Mouse (Mus musculus) gonadal fat pad, adult 2 months (tissue): ENCODE measurements at regions not wholly inside any gene's neighbourhood (a gene's known extent, or its start where the extent isn't known, plus 50 kb on each side); places are given as distances from the start of the nearest gene placed in this dataset.

ENCODE experiments used
- DNase-seq: peaks from one replicate; pipeline ENCODE4 v3.0.0-alpha.2; 2012; ENCODE audit warnings: low read depth

DNA sequence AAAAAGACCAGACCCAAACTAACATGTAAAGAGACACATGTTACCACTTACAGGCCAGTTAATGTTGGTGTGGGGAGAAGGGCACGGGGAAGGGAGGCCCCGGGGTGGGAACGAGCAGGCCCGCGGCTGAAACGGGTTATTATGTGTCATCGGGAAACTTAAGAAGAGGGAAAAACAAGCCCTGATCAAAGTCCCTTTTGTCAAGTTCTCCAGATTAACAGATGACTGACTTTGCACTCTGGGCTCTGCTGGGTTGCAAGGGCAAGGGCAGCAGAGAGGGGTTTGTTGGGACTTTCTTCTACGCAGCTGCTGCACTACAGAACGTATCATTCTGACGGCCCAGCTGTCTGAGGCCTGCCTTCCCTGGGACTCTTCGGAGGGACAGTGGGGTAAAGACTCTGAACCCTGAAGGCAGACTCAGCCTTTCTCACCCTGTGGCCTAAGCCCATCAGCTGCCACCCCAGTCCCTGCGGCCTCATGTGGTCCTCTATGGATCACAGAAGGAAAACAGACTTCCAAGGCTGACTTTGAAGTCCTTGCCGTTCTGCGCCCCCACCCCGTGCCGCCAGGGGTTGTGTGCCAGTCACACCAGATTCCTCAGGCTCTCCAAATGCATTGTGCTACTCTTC lies 240.7 kb downstream of the Rplp1 start:
- no peak for DNase-seq

GRCm38 (mm10) chr9:61670986-61671385 lies 243.4 kb downstream of the Rplp1 start:
- DNase-seq = no peak

DNA sequence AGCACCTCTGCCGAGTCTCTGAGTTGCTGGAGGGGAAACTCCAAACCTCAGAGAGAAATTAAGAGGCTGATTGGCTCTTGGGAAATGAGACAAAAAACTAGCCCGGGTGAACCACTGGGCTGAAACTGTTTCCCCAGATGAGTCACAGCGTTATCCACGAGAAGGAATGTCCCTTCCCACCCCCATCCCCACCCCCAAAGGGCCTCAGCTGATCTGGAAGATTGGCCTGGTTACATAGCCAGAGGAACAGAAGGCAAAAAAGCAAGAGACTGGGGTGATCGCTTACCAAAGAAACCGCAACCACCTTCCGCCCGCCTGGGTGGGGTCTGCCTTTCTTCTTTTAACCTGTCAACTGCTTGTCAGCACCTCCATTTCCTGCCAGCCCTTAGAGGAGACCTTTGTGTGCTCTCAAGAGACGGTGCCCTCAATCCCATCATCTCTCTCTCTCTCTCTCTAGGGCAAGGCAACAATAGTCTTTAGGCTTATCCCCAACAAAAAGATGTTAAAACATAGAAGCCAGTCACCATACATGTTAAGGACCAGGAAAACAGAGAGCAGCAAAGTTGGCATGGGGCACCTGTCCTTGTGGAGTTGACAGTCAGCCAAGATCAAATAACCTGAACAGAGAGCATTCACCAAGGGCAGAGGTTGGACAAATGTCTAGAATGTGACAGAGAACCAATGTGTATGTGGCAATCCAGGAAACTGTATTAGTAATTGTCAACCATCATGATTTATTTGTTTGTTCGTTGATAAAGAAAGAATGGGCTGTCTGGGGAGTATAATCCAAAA lies 244.4 kb downstream of the Rplp1 start:
- DNase-seq = no peak

GRCm38 (mm10) chr9:61668723-61669122 lies 245.6 kb downstream of the Rplp1 start:
- DNase-seq = no peak

GRCm38 (mm10) chr9:61668157-61668697 lies 246.1 kb downstream of the Rplp1 start:
- no peak for DNase-seq

DNA sequence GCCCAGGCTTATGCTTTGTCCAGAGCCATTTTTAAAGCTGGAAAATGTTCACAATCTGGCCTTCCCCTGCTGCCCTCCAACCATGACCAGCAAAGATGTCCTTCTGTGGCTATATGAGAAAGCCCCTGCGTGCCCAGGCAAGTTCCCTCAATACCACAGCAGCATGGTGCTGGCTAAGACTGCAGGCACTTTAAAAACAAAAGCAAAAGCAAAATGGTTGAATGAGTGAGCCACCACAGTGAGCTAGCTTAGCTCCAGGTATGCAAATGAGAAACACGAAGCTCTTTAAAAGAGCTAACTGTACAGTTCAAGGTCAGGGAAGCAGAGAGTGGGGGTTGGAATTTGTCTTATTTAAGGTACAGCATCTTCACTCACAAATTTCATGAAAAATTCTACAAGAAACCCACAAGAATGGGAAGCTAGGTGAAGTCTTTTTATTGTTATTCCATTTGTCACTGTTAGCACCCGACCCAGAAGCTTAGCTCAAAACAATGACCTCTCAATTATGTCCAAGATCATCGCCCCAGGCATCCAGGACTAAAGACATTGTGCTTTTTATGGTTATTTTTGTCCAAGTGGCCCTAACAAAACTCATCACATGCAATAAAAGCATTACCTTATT lies 246.8 kb downstream of the Rplp1 start:
- DNase-seq = no peak

DNA sequence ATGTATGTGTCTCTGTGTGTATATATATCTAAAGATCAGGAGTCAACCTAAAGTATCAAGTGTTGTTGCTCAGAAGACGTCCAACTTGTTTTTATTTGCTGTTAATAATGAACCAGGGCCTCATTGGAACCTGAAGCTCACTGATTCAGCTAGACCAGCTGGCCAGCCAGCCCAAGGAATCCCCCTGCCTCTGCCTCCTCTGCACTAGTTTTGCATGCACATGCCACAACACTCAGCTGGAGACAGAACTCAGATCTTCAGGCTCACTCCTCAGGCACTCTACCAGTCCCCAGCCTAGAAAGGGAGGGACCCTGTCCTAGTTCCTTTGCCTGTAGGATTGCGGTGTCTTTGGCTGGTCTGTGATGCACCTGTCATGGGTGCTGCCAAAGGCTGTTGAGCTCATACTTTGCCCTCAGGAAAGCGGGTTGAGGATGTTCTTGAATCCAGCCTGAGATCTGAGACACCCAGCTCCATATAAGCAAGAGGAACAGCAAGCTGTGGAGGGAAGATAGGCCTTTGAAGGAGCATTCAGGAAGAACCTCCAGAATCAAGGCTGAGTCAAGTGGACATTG lies 247.5 kb downstream of the Rplp1 start:
- no peak for DNase-seq

DNA sequence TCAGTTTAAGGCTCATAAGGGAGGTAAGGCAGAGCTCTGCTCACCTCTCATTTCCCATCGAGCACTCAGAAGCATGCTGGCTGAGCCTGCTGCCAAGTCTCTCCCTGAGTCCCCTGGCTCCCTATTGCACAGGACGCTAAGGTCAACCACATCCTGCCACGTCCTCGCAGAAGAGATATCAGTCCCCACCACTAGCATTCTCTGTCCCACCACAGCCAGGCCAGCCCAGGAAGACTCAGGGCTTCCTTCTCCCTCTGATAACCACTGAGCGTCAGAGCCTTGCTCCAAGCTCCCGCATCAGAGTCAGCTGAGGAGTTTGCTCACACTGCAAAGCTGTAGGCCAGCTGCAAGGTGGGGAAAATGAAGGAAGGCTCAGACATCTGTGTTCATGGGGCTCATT lies 248.2 kb downstream of the Rplp1 start:
- no peak for DNase-seq

- DNase-seq = no peak
Observed at GRCm38 (mm10) chr9:61665254-61665653, 249.1 kb downstream of the Rplp1 start.

- DNase-seq = no peak
Observed at GRCm38 (mm10) chr9:61664000-61664622, 250.2 kb downstream of the Rplp1 start.

DNA sequence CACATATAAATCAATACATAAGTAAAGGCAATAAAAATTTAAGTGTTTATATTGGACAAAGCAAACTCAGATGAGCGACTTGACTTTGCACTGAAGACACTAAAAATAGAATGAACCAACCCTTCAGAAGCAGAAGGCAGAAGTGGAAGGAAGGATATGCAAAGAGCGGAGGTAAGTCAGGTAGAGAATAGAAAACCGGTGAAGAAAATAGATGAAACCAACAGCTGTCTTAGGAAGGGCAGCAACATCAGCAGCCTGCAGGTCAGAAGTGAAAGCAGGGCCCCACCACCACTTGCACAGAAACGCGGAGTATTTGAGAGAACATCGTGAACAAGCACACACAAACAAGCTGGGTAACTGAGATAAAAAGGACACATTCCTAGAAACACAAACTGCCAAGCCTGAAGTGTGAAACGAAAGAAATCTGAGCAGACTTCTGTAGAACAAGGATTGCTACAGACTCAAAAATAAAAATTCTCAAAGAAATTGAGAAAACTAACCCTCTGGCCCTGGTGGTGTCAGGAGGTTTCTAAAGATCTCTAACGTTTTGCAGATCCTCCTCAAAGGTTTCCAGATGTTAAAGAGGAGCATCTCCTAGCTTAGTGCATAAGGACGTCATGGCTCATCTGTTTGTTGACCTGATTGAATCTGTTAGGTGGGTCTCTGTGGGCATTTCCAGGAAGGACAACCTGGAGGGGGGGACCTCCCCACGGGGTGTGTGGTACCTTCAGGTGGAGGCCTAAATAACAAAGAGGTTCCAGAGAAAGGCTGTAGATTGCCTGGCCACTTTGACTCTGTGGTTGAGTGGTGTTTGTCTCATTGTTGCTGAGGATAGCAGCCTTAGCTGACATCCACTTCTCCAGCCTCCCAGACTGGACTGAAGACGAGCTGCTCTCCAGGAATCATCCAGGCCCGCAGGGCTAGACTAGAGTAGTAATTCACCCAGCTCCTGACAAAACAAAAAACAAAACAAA lies 252.0 kb downstream of the Rplp1 start:
- no peak for DNase-seq

- DNase-seq = no peak
Observed at GRCm38 (mm10) chr9:61660191-61660590, 254.2 kb downstream of the Rplp1 start.

GRCm38 (mm10) chr9:61657996-61658395 lies 256.3 kb downstream of the Rplp1 start:
- DNase-seq = no peak

- DNase-seq = no peak
Observed at GRCm38 (mm10) chr9:61655433-61655981, 258.8 kb downstream of the Rplp1 start.

- no peak for DNase-seq
Observed at GRCm38 (mm10) chr9:61645661-61646425, 268.5 kb downstream of the Rplp1 start.

GRCm38 (mm10) chr9:61640739-61641138 lies 268.6 kb downstream of the Tle3 start:
- no peak for DNase-seq

DNA sequence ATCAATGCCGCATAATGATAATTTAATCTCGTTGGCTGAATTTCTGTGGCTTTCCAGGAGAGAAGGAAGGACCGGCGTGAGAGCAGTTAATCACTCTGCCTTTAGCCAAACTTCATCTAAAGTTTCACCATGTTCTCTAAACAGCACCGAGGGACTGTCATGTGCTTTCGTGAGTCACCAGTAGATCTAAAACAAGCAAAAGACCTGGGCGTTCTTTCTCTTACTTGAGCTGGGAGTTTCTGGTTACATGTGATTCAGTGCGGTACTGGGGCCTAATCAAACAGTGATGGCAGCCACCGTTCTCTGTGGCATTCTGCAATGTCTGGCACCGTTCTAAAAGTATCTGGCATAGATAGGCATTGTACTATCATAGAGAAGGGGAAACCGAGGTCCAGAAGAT lies 266.7 kb downstream of the Tle3 start:
- no peak for DNase-seq

GRCm38 (mm10) chr9:61633936-61634335 lies 261.8 kb downstream of the Tle3 start:
- no peak for DNase-seq

DNA sequence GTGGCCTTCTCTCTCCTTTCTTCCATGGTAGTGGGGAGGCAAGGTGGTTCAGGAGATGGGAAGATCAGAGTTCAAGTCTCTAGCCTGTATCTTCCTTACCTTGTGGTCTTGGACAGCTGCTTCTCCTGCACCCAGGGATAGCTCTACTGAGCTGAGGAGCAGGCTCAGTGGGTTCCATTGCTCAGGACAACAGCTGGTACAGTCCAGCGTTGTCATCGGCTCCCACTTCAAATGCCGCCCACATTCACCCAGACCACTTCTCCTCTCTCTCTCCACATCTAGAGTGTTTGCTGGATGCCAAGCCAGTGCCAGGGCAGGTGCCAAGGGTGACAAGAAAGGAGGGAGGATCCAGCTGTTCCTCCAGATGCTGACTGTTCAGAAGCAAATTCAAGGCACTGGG lies 260.4 kb downstream of the Tle3 start:
- DNase-seq = no peak

DNA sequence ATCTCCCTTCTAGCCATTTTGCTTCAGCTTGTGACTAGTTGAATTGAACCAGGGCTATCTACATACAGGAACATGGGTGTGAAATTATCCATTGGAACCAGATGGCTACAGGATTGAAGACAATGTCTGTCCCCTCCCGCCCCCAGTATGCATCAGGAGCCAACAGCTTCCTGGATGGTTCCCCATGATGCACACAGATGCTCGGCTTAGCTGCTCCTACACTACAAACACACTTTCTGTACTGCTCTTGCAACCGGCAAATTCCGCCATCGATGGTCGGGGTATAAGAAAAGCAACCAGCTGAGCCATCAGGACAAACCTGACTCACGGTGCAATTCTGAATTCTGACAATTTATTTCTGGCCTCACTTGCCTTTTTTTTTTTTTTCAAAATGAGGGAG lies 258.9 kb downstream of the Tle3 start:
- DNase-seq = no peak
